Mouse (Mus musculus) NIH3T3 (cell line): Measurements from ENCODE around the gene Gm27021.
A peak's percentile ranks its signal among the peaks of the same experiment; 100 is the strongest.

Experiments used
- DNase-seq: peaks from one replicate; pipeline ENCODE4 v3.0.0-alpha.2; 2012; ENCODE audit warnings: low read depth

Gm27021 gene

GRCm38 (mm10) chr8:120641245-120641644 lies 26.6 kb downstream of the Gm27021 start:
- DNase-seq: no peak

DNA sequence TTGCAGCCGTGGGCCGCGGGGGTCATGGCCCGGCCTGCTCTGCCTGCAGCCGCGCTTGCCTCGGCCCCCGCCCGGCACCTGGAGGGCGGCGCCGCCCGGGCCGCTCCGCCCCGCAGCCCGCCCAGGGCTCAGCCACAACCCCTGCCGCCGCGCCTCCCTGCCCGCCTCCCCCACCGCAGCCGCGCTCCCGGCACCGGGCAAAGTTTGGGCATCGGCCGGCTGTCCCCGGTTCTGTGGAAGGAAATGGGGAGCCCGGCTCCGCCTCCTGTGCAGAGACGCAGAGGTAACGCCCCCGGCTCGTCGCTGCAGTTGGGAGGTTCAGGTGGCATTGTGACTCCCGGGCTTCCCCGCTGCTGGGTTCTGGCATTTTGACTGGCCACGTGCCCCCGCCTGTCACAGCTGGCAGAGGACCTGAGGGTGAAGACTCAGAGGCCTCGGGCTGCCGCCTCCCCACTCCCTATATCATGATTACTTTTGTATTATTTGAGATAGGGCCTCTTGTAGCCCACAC lies 33.5 kb downstream of the Gm27021 start:
- DNase-seq: peak; percentile 28

- DNase-seq: no peak
Observed at GRCm38 (mm10) chr8:120633665-120634271, 34.1 kb downstream of the Gm27021 start.

- DNase-seq: no peak
Observed at GRCm38 (mm10) chr8:120632969-120633664, 34.8 kb downstream of the Gm27021 start.

- DNase-seq: peak; percentile 45
Observed at GRCm38 (mm10) chr8:120631441-120632375, 36.2 kb downstream of the Gm27021 start.

GRCm38 (mm10) chr8:120630848-120631247 lies 37.0 kb downstream of the Gm27021 start:
- no peak for DNase-seq

DNA sequence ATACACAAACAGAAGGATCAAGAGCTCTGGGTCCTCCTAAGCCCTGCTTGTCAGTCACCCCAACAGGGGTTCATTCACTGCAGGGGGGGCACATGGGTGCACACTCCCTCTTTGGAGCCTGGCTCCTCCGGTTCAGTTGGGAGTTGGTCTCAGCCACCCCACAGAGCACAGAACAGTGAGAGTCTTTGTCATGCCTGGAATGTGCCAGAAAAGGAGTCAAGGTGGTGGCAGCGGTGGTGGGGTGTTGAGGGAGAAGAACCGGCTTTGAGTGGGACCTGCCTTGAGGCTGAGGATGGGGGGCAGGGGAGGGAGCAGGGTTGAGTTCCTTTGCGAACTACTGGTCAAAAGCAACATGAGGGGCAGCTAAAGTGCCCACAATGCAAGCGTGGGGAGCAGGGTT lies 37.8 kb downstream of the Gm27021 start:
- DNase-seq: no peak

- no peak for DNase-seq
Observed at GRCm38 (mm10) chr8:120627298-120627697, 40.6 kb downstream of the Gm27021 start.

- DNase-seq: no peak
Observed at GRCm38 (mm10) chr8:120626461-120626860, 41.4 kb downstream of the Gm27021 start.

- no peak for DNase-seq
Observed at GRCm38 (mm10) chr8:120623608-120624007, 44.3 kb downstream of the Gm27021 start.

DNA sequence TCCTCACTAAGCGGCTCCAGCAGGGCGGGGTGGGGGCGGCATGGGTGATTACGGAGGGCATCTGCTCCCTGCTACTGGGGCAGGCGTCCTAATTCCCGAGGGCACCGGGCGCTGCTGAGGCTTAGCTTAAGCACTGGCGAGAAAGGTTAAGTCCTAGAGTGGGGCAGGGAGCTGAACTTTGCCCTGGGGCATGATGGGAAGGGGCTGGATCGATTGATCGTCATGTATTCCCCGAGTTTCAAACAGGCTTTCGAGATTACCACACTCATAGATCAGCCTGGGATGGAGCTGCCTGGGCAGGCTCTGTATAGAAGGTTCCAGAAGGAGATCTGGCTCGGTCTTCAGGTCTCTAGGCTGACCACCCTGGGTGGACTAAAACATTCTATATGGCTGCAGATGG lies 45.7 kb downstream of the Gm27021 start:
- no peak for DNase-seq

GRCm38 (mm10) chr8:120620441-120620840 lies 47.4 kb downstream of the Gm27021 start:
- no peak for DNase-seq

- DNase-seq: no peak
Observed at GRCm38 (mm10) chr8:120619235-120620180, 48.4 kb downstream of the Gm27021 start.

- DNase-seq: peak; percentile 82
Observed at GRCm38 (mm10) chr8:120618110-120618509, 49.8 kb downstream of the Gm27021 start.

- peak; percentile 55 for DNase-seq
Observed at GRCm38 (mm10) chr8:120616663-120617626, 50.9 kb downstream of the Gm27021 start.

DNA sequence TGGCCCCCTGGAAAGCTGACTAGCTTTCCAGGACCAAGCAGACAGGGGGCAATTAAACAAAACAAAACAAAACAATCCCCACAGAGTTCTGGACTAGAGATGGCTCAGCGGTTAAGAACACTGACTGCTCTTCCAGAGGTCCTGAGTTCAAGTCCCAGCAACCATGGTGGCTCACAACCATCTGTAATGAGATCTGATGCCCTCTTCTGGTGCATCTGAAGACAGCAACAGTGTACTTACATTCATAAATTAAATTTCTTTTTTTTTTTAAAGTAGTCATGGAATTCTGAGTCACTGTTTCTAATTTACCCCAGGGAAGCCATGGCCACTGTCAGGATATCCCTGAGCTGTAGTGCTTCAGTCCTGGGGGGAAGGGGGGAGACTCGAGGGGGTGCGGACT lies 53.4 kb downstream of the Gm27021 start:
- DNase-seq: no peak

DNA sequence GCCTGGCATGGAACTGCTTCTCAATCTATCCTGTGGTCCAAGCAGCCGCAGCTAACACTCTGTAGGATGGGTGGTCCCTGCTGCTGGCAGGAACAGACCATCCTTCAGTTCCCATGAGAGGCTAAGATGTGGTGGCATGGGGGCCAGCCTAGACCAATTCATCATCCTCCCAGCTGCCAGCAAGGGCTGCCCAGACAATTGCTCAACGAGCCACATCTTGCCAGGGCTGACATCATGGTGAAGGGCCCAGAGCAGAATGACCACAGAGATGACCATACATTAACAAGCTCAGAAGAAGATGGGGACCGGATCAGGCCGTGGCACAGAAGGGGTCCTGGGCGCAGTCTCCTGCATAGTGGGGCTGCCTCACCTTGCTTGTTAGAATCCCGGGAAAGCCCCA lies 57.1 kb downstream of the Gm27021 start:
- no peak for DNase-seq

- peak; percentile 87 for DNase-seq
Observed at GRCm38 (mm10) chr8:120607885-120608284, 60.0 kb downstream of the Gm27021 start.

GRCm38 (mm10) chr8:120607460-120607859 lies 60.4 kb downstream of the Gm27021 start:
- DNase-seq: peak; percentile 27

DNA sequence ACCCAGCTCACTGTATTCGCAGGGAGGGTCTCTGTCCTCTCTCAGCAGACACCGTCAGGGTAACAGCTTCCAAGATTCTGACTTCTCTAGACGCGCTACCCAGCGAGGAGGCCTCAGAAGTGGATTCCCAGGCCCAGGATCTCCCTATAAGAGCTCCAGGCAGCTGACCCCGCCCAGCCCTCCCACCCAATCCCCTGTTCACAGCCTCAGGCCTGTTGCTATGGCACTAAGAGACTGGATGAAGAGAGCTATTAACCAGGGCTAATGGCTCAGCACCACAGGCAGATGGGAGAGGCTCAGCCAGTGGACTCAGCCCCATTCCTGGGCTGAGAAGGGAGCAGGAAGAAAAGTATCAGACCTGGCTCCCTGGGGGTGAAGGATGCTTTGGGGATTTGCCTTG lies 65.2 kb downstream of the Gm27021 start:
- DNase-seq: no peak
